Comparison of ENCODE assay signal across 8 mouse cellular contexts in genomic region chr16:92346297-92346916, GRCm38 (mm10). TPM values are rescaled to one million over a fixed set of nuclear protein-coding genes. Genes with fewer than 3 reads are reported as not detected.
DNase-seq lines count a peak whose midpoint lies in the region; ATAC-seq and TF ChIP-seq lines count a peak whose summit lies in the region.
"Had no signal": no experiment of that assay in that cellular context is flagged by ENCODE, and none has a peak within 500 bp of the region (broad histone marks: within the 10 kb centered on the region; RNA-seq: fewer than 3 reads in every experiment).

No protein-coding gene starts in this region.

- H3K4me2 ChIP-seq in midbrain, embryonic 11.5 days = no peak overlapping the region
- no peak overlapping the region for H3K4me2 ChIP-seq in midbrain, embryonic 15.5 days
- H3K4me2 ChIP-seq in hindbrain, embryonic 13.5 days = no peak overlapping the region
- H3K4me2 ChIP-seq in stomach, embryonic 16.5 days (ENCODE audit: low read depth, low read length) = no peak overlapping the region
- H3K4me2 ChIP-seq: limb, embryonic 13.5 days had no signal

- H3K27me3 ChIP-seq in midbrain, embryonic 11.5 days (ENCODE audit: control insufficient read depth, insufficient read depth, low read length) = no peaks in the 10 kb centered on the region
- H3K27me3 ChIP-seq in midbrain, embryonic 15.5 days (replicated peaks) = no peaks in the 10 kb centered on the region
- H3K27me3 ChIP-seq in heart, embryonic 10.5 days (ENCODE audit: insufficient read depth, poor library complexity, severe bottlenecking) = no peaks in the 10 kb centered on the region
- no peaks in the 10 kb centered on the region for H3K27me3 ChIP-seq in hindbrain, embryonic 13.5 days
- H3K27me3 ChIP-seq in stomach, embryonic 16.5 days (ENCODE audit: control insufficient read depth, insufficient read depth, low read length) = no peaks in the 10 kb centered on the region

- H3K36me3 ChIP-seq in midbrain, embryonic 11.5 days (ENCODE audit: control insufficient read depth, insufficient read depth, low read length) = no peaks in the 10 kb centered on the region
- H3K36me3 ChIP-seq in midbrain, embryonic 15.5 days (replicated peaks) = no peaks in the 10 kb centered on the region
- H3K36me3 ChIP-seq in heart, embryonic 10.5 days = no peaks in the 10 kb centered on the region
- H3K36me3 ChIP-seq in hindbrain, embryonic 13.5 days = no peaks in the 10 kb centered on the region
- no peaks in the 10 kb centered on the region for H3K36me3 ChIP-seq in stomach, embryonic 16.5 days (ENCODE audit: control insufficient read depth, insufficient read depth, low read length)
- H3K36me3 ChIP-seq: limb, embryonic 13.5 days had no signal

- H3K27ac ChIP-seq in midbrain, embryonic 11.5 days (ENCODE audit: low read depth, low read length) = no peak overlapping the region
- H3K27ac ChIP-seq in midbrain, embryonic 15.5 days = no peak overlapping the region
- peak overlapping the region; percentile 88 for H3K27ac ChIP-seq in heart, embryonic 10.5 days
- no peak overlapping the region for H3K27ac ChIP-seq in hindbrain, embryonic 13.5 days
- H3K27ac ChIP-seq in stomach, embryonic 16.5 days (ENCODE audit: low read length) = no peak overlapping the region
- H3K27ac ChIP-seq: limb, embryonic 13.5 days had no signal

- H3K9me3 ChIP-seq in midbrain, embryonic 11.5 days (ENCODE audit: control insufficient read depth, low read length) = no peaks in the 10 kb centered on the region
- H3K9me3 ChIP-seq in midbrain, embryonic 15.5 days = no peaks in the 10 kb centered on the region
- no peaks in the 10 kb centered on the region for H3K9me3 ChIP-seq in heart, embryonic 10.5 days
- H3K9me3 ChIP-seq in hindbrain, embryonic 13.5 days = no peaks in the 10 kb centered on the region
- H3K9me3 ChIP-seq in stomach, embryonic 16.5 days (replicated peaks; ENCODE audit: control insufficient read depth, low read length) = no peaks in the 10 kb centered on the region
- H3K9me3 ChIP-seq: limb, embryonic 13.5 days had no signal

- peak; percentile 64; the same call in 1 of the 2 replicates for ATAC-seq in midbrain, embryonic 11.5 days (ENCODE audit: low FRiP score)
- ATAC-seq in midbrain, embryonic 15.5 days (replicated peaks) = no peak
- peak; percentile 75 for ATAC-seq in hindbrain, embryonic 13.5 days (ENCODE audit: low FRiP score)
- ATAC-seq in stomach, embryonic 16.5 days (ENCODE audit: insufficient read depth, low FRiP score) = peak; percentile 47; the same call in 1 of the 2 replicates

- H3K4me1 ChIP-seq in midbrain, embryonic 11.5 days (ENCODE audit: control insufficient read depth, insufficient read depth, low read length) = peaks cover 5% of the 10 kb centered on the region
- H3K4me1 ChIP-seq in midbrain, embryonic 15.5 days = peaks cover 4% of the 10 kb centered on the region; the same call in 1 of the 2 replicates
- peaks cover 46% of the 10 kb centered on the region for H3K4me1 ChIP-seq in heart, embryonic 10.5 days
- peaks cover 10% of the 10 kb centered on the region for H3K4me1 ChIP-seq in hindbrain, embryonic 13.5 days (replicated peaks)
- H3K4me1 ChIP-seq in stomach, embryonic 16.5 days (ENCODE audit: control insufficient read depth, insufficient read depth, low read length) = no peaks in the 10 kb centered on the region
- H3K4me1 ChIP-seq in lung, adult 2 months (ENCODE audit: control insufficient read depth, insufficient read depth, low read length) = no peaks in the 10 kb centered on the region; the same call in 1 of the 2 replicates
- H3K4me1 ChIP-seq: limb, embryonic 13.5 days had no signal

- no peak for TF ChIP-seq POLR2A in lung, adult 2 months (IDR thresholded peaks at IDR 0.05; ENCODE audit: borderline replicate concordance, extremely low read depth, low read depth, low read length)

- WGBS in midbrain, embryonic 11.5 days = 62% methylated on average over 13 of the region's 13 CpGs
- WGBS in midbrain, embryonic 15.5 days = 55% methylated on average over 13 of the region's 13 CpGs
- WGBS in heart, embryonic 10.5 days = 43% methylated on average over 13 of the region's 13 CpGs
- WGBS in hindbrain, embryonic 13.5 days = 34% methylated on average over 13 of the region's 13 CpGs
- 74% methylated on average over 13 of the region's 13 CpGs for WGBS in stomach, embryonic 16.5 days
- 73% methylated on average over 13 of the region's 13 CpGs for WGBS in lung, adult 2 months

- no peak for DNase-seq in midbrain, embryonic 11.5 days (ENCODE audit: low spot score, missing footprints)
- peak; percentile 93 for DNase-seq in heart, embryonic 10.5 days (ENCODE audit: low spot score)
- DNase-seq in lung, adult 2 months = no peak
- DNase-seq in frontal cortex, adult 2 months (ENCODE audit: extremely low spot score in 1 of 2, low spot score in 1 of 2) = no peak

- no peak for TF ChIP-seq CTCF in lung, adult 2 months (IDR thresholded peaks at IDR 0.05; ENCODE audit: insufficient read depth, low read length)

- no peak overlapping the region for H3K4me3 ChIP-seq in midbrain, embryonic 11.5 days (ENCODE audit: low read depth, low read length)
- no peak overlapping the region for H3K4me3 ChIP-seq in midbrain, embryonic 15.5 days
- no peak overlapping the region for H3K4me3 ChIP-seq in heart, embryonic 10.5 days
- no peak overlapping the region for H3K4me3 ChIP-seq in hindbrain, embryonic 13.5 days
- no peak overlapping the region for H3K4me3 ChIP-seq in stomach, embryonic 16.5 days (replicated peaks; ENCODE audit: low read length)
- no peak overlapping the region for H3K4me3 ChIP-seq in lung, adult 2 months (replicated peaks; ENCODE audit: extremely low read depth, low read depth, low read length)
- H3K4me3 ChIP-seq: limb, embryonic 13.5 days had no signal

- no peak overlapping the region for H3K9ac ChIP-seq in midbrain, embryonic 11.5 days (ENCODE audit: low read length)
- no peak overlapping the region for H3K9ac ChIP-seq in midbrain, embryonic 15.5 days
- no peak overlapping the region for H3K9ac ChIP-seq in hindbrain, embryonic 13.5 days
- H3K9ac ChIP-seq in stomach, embryonic 16.5 days (ENCODE audit: low read length) = no peak overlapping the region
- H3K9ac ChIP-seq: limb, embryonic 13.5 days had no signal

RNA-seq across cellular contexts. Expression of gene Kcne1, which starts 12.9 kb away (rescaled TPM):
- polyA plus RNA-seq in midbrain, embryonic 11.5 days (2014; fragmentation: Nextera tagmentation; extraction: Ambion mirVana) = 0.16 TPM in 1 of 2 replicates, not detected in the other
- 0.31 TPM in 1 of 2 replicates, not detected in the other for polyA plus RNA-seq in midbrain, embryonic 15.5 days (2015; fragmentation: Nextera tagmentation; extraction: Ambion mirVana)
- polyA plus RNA-seq in heart, embryonic 10.5 days (2016; fragmentation: Nextera tagmentation; extraction: Ambion mirVana) = 21.3 and 54.9 TPM in 2 replicates
- 0.22 and 0.39 TPM in 2 replicates for polyA plus RNA-seq in hindbrain, embryonic 13.5 days (2015; fragmentation: Nextera tagmentation; extraction: Ambion mirVana)
- polyA plus RNA-seq in stomach, embryonic 16.5 days (2015; fragmentation: Nextera tagmentation; extraction: Ambion mirVana) = 0.92 and 1.6 TPM in 2 replicates
- polyA plus RNA-seq in lung, adult 2 months (2012; rRNA removed) = not detected in 2 replicates
- polyA plus RNA-seq in frontal cortex, adult 2 months (2012; rRNA removed) = 0.02 TPM in 1 of 2 replicates, not detected in the other

RNA-seq across cellular contexts. Expression of gene Fam243, which starts 25.2 kb away (rescaled TPM):
- polyA plus RNA-seq in midbrain, embryonic 11.5 days (2014; fragmentation: Nextera tagmentation; extraction: Ambion mirVana) = 0.08 TPM in 1 of 2 replicates, not detected in the other
- 0.06 TPM in 1 of 2 replicates, not detected in the other for polyA plus RNA-seq in midbrain, embryonic 15.5 days (2015; fragmentation: Nextera tagmentation; extraction: Ambion mirVana)
- 0.10 TPM in 1 of 2 replicates, not detected in the other for polyA plus RNA-seq in heart, embryonic 10.5 days (2016; fragmentation: Nextera tagmentation; extraction: Ambion mirVana)
- not detected in 2 replicates for polyA plus RNA-seq in hindbrain, embryonic 13.5 days (2015; fragmentation: Nextera tagmentation; extraction: Ambion mirVana)
- polyA plus RNA-seq in stomach, embryonic 16.5 days (2015; fragmentation: Nextera tagmentation; extraction: Ambion mirVana) = not detected in 2 replicates
- polyA plus RNA-seq in lung, adult 2 months (2012; rRNA removed) = not detected in 2 replicates
- not detected in 2 replicates for polyA plus RNA-seq in frontal cortex, adult 2 months (2012; rRNA removed)
- polyA plus RNA-seq: limb, embryonic 13.5 days had no signal

RNA-seq across cellular contexts. Expression of gene Smim11, which starts 45.3 kb away (rescaled TPM):
- polyA plus RNA-seq in midbrain, embryonic 11.5 days (2014; fragmentation: Nextera tagmentation; extraction: Ambion mirVana) = 137 and 143 TPM in 2 replicates
- polyA plus RNA-seq in midbrain, embryonic 15.5 days (2015; fragmentation: Nextera tagmentation; extraction: Ambion mirVana) = 57.3 and 58.1 TPM in 2 replicates
- 114 and 117 TPM in 2 replicates for polyA plus RNA-seq in heart, embryonic 10.5 days (2016; fragmentation: Nextera tagmentation; extraction: Ambion mirVana)
- polyA plus RNA-seq in hindbrain, embryonic 13.5 days (2015; fragmentation: Nextera tagmentation; extraction: Ambion mirVana) = 77.9 and 86.6 TPM in 2 replicates
- 120 and 153 TPM in 2 replicates for polyA plus RNA-seq in stomach, embryonic 16.5 days (2015; fragmentation: Nextera tagmentation; extraction: Ambion mirVana)
- 22.4 and 22.9 TPM in 2 replicates for polyA plus RNA-seq in lung, adult 2 months (2012; rRNA removed)
- 33.7 and 35.8 TPM in 2 replicates for polyA plus RNA-seq in frontal cortex, adult 2 months (2012; rRNA removed)

RNA-seq across cellular contexts. Expression of gene Kcne2, which starts 54.2 kb away (rescaled TPM):
- 0.12 and 0.14 TPM in 2 replicates for polyA plus RNA-seq in midbrain, embryonic 11.5 days (2014; fragmentation: Nextera tagmentation; extraction: Ambion mirVana)
- 6.8 and 7.6 TPM in 2 replicates for polyA plus RNA-seq in midbrain, embryonic 15.5 days (2015; fragmentation: Nextera tagmentation; extraction: Ambion mirVana)
- polyA plus RNA-seq in heart, embryonic 10.5 days (2016; fragmentation: Nextera tagmentation; extraction: Ambion mirVana) = 0.95 and 2.0 TPM in 2 replicates
- polyA plus RNA-seq in hindbrain, embryonic 13.5 days (2015; fragmentation: Nextera tagmentation; extraction: Ambion mirVana) = 22.7 and 49.7 TPM in 2 replicates
- 5.1 and 6.0 TPM in 2 replicates for polyA plus RNA-seq in stomach, embryonic 16.5 days (2015; fragmentation: Nextera tagmentation; extraction: Ambion mirVana)
- polyA plus RNA-seq in lung, adult 2 months (2012; rRNA removed) = 12.5 and 17.5 TPM in 2 replicates
- 0.17 and 0.26 TPM in 2 replicates for polyA plus RNA-seq in frontal cortex, adult 2 months (2012; rRNA removed)
